21 mouse cellular contexts compared by ENCODE assay signal in genomic region chr1:58959682-58960081, GRCm38 (mm10). TPM values are rescaled to one million over a fixed set of nuclear protein-coding genes. Genes with fewer than 3 reads are reported as not detected.
A peak's percentile ranks its signal among the peaks of the same experiment; 100 is the strongest.
DNase-seq lines count a peak whose midpoint lies in the region; ATAC-seq and TF ChIP-seq lines count a peak whose summit lies in the region.
"Had no signal": no experiment of that assay in that cellular context is flagged by ENCODE, and none has a peak within 500 bp of the region (broad histone marks: within the 10 kb centered on the region; RNA-seq: fewer than 3 reads in every experiment).

No protein-coding gene starts in this region.

- no peak for DNase-seq in heart, adult 2 months
- DNase-seq in heart, adult 18-20 months: no peak
- DNase-seq in liver, embryonic 11.5 days (ENCODE audit: low spot score): no peak
- DNase-seq in liver: no peak
- DNase-seq in liver, embryonic 14.5 days (ENCODE audit: low read depth in 3 of 3, low spot score in 3 of 3): no peak
- peak; percentile 5 for DNase-seq in stomach, postnatal 0 days (ENCODE audit: low spot score)
- no peak for DNase-seq in lung, adult 2 months
- no peak for DNase-seq in cerebellum, adult 2 months
- DNase-seq: adrenal gland, postnatal 10 days; cerebellum, adult 11 months; cerebellum, adult 9-10 months; cerebellum, postnatal 25 days; gastrocnemius, postnatal 36 days; heart, adult 11 months had no signal

- H3K79me2 ChIP-seq in heart, adult 2 months (replicated peaks; ENCODE audit: control insufficient read depth, insufficient read depth, low read length): peaks cover 4% of the 10 kb centered on the region; the same call in 1 of the 2 replicates

- peaks cover 33% of the 10 kb centered on the region for H3K4me1 ChIP-seq in heart, adult 2 months (ENCODE audit: control insufficient read depth, insufficient read depth, low read length)
- peaks cover 75% of the 10 kb centered on the region for H3K4me1 ChIP-seq in liver, embryonic 11.5 days (replicated peaks; ENCODE audit: control insufficient read depth, insufficient read depth, low read length)
- H3K4me1 ChIP-seq in liver, embryonic 14.5 days (replicated peaks; ENCODE audit: control insufficient read depth in 2 of 2, insufficient read depth in 2 of 2, low read length in 1 of 2): peaks cover 84 to 89% of the 10 kb centered on the region in 2 experiments
- no peaks in the 10 kb centered on the region for H3K4me1 ChIP-seq in stomach, postnatal 0 days (replicated peaks; ENCODE audit: control insufficient read depth, insufficient read depth)
- peaks cover 20% of the 10 kb centered on the region for H3K4me1 ChIP-seq in lung, adult 2 months (ENCODE audit: control insufficient read depth, insufficient read depth, low read length)
- H3K4me1 ChIP-seq in cerebellum, adult 2 months (ENCODE audit: control insufficient read depth, insufficient read depth, low read length): peaks cover 8% of the 10 kb centered on the region
- H3K4me1 ChIP-seq: intestine, embryonic 15.5 days had no signal

- H3K27me3 ChIP-seq in heart, adult 2 months (ENCODE audit: control insufficient read depth, insufficient read depth, low read length): no peaks in the 10 kb centered on the region
- no peaks in the 10 kb centered on the region for H3K27me3 ChIP-seq in liver, embryonic 11.5 days (replicated peaks; ENCODE audit: control insufficient read depth, insufficient read depth, low read length)
- no peaks in the 10 kb centered on the region for H3K27me3 ChIP-seq in liver, embryonic 14.5 days (ENCODE audit: control insufficient read depth, insufficient read depth, low read length)
- H3K27me3 ChIP-seq in stomach, postnatal 0 days (ENCODE audit: control insufficient read depth, insufficient read depth, low read length): no peaks in the 10 kb centered on the region
- H3K27me3 ChIP-seq in cerebellum, adult 2 months (ENCODE audit: control insufficient read depth, insufficient read depth, low read length): no peaks in the 10 kb centered on the region
- H3K27me3 ChIP-seq: embryonic facial prominence, embryonic 13.5 days; intestine, embryonic 15.5 days had no signal

- ATAC-seq in liver, embryonic 11.5 days (replicated peaks; ENCODE audit: low FRiP score): no peak
- ATAC-seq in liver, embryonic 14.5 days (ENCODE audit: insufficient read depth): no peak
- no peak for ATAC-seq in stomach, postnatal 0 days (ENCODE audit: low FRiP score, low TSS enrichment)
- ATAC-seq: forebrain, embryonic 14.5 days; intestine, embryonic 15.5 days had no signal

- H3K4me2 ChIP-seq in liver, embryonic 11.5 days: no peak overlapping the region
- peak overlapping the region; percentile 78 for H3K4me2 ChIP-seq in liver, embryonic 14.5 days (ENCODE audit: low read depth)
- H3K4me2 ChIP-seq in stomach, postnatal 0 days (replicated peaks; ENCODE audit: low read depth): no peak overlapping the region
- H3K4me2 ChIP-seq: embryonic facial prominence, embryonic 13.5 days; heart, embryonic 11.5 days; hindbrain, embryonic 14.5 days; intestine, embryonic 15.5 days had no signal

- intact Hi-C loops in heart, adult 2 months (cut with DNase I): no loop called here

- H3K36me3 ChIP-seq in heart, adult 2 months (ENCODE audit: control insufficient read depth, insufficient read depth, low read length): peaks cover 40% of the 10 kb centered on the region
- no peaks in the 10 kb centered on the region for H3K36me3 ChIP-seq in liver, embryonic 11.5 days (ENCODE audit: control insufficient read depth, insufficient read depth, low read length)
- peaks cover 9% of the 10 kb centered on the region for H3K36me3 ChIP-seq in liver, embryonic 14.5 days (replicated peaks; ENCODE audit: control insufficient read depth, insufficient read depth, low read depth)
- no peaks in the 10 kb centered on the region for H3K36me3 ChIP-seq in stomach, postnatal 0 days (ENCODE audit: control insufficient read depth, insufficient read depth, low read length)
- H3K36me3 ChIP-seq: embryonic facial prominence, embryonic 13.5 days; forebrain, embryonic 10.5 days; intestine, embryonic 15.5 days had no signal

- H3K4me3 ChIP-seq in heart, adult 2 months: no peak overlapping the region
- no peak overlapping the region for H3K4me3 ChIP-seq in liver, embryonic 11.5 days (ENCODE audit: low read depth, low read length)
- H3K4me3 ChIP-seq in liver, embryonic 14.5 days (ENCODE audit: insufficient read depth in 1 of 2, low read depth in 2 of 2, low read length in 2 of 2): no peak overlapping the region
- H3K4me3 ChIP-seq in stomach, postnatal 0 days (ENCODE audit: low read depth, low read length): no peak overlapping the region
- no peak overlapping the region for H3K4me3 ChIP-seq in lung, adult 2 months (replicated peaks; ENCODE audit: extremely low read depth, low read depth, low read length)
- no peak overlapping the region for H3K4me3 ChIP-seq in cerebellum, adult 2 months (replicated peaks; ENCODE audit: insufficient read depth, low read depth, low read length)
- H3K4me3 ChIP-seq: embryonic facial prominence, embryonic 13.5 days; forebrain, embryonic 10.5 days; intestine, embryonic 15.5 days had no signal

- TF ChIP-seq EP300 in heart, adult 2 months (IDR thresholded peaks at IDR 0.05; ENCODE audit: insufficient read depth, low read depth, low read length): no peak
- TF ChIP-seq EP300 in liver, embryonic 14.5 days (IDR thresholded peaks at IDR 0.05; ENCODE audit: low read depth): no peak
- no peak for TF ChIP-seq EP300 in stomach, postnatal 0 days (optimal IDR thresholded peaks at IDR 0.05)

- H3K9ac ChIP-seq in heart, adult 2 months (ENCODE audit: low read depth, low read length): no peak overlapping the region
- no peak overlapping the region for H3K9ac ChIP-seq in liver, embryonic 11.5 days (ENCODE audit: low read depth, low read length)
- H3K9ac ChIP-seq in liver, embryonic 14.5 days (replicated peaks): peak overlapping the region; percentile 57
- H3K9ac ChIP-seq in stomach, postnatal 0 days (ENCODE audit: low read length): no peak overlapping the region
- H3K9ac ChIP-seq: embryonic facial prominence, embryonic 13.5 days; hindbrain, embryonic 14.5 days; intestine, embryonic 15.5 days had no signal

- H3K9me3 ChIP-seq in liver, embryonic 11.5 days (ENCODE audit: control insufficient read depth, low read length): no peaks in the 10 kb centered on the region
- H3K9me3 ChIP-seq in liver, embryonic 14.5 days (ENCODE audit: control insufficient read depth, low read length): no peaks in the 10 kb centered on the region
- no peaks in the 10 kb centered on the region for H3K9me3 ChIP-seq in stomach, postnatal 0 days (ENCODE audit: control insufficient read depth, low read length)
- H3K9me3 ChIP-seq: embryonic facial prominence, embryonic 13.5 days; forebrain, embryonic 10.5 days; G1E; intestine, embryonic 15.5 days had no signal

- no peak for TF ChIP-seq POLR2A in heart, adult 2 months (IDR thresholded peaks at IDR 0.05; ENCODE audit: insufficient read depth, low read depth, low read length)
- TF ChIP-seq POLR2A in lung, adult 2 months (IDR thresholded peaks at IDR 0.05; ENCODE audit: borderline replicate concordance, extremely low read depth, low read depth, low read length): no peak
- TF ChIP-seq POLR2A in cerebellum, adult 2 months (IDR thresholded peaks at IDR 0.05; ENCODE audit: borderline replicate concordance, insufficient read depth, low read length): no peak

- WGBS in heart, adult 2 months: 66% methylated on average over 2 of the region's 2 CpGs
- 67% methylated on average over 2 of the region's 2 CpGs for WGBS in liver, embryonic 11.5 days
- WGBS in liver, embryonic 14.5 days (ENCODE audit: insufficient replicate concordance): 38% methylated on average over 2 of the region's 2 CpGs
- WGBS in stomach, postnatal 0 days: 87% methylated on average over 2 of the region's 2 CpGs
- 82% methylated on average over 2 of the region's 2 CpGs for WGBS in lung, adult 2 months
- 76% methylated on average over 2 of the region's 2 CpGs for WGBS in cerebellum, adult 2 months

- no peak for TF ChIP-seq CTCF in heart, adult 2 months (IDR thresholded peaks at IDR 0.05)
- no peak for TF ChIP-seq CTCF in liver, embryonic 14.5 days (IDR thresholded peaks at IDR 0.05; ENCODE audit: low read depth)
- no peak for TF ChIP-seq CTCF in stomach, postnatal 0 days (IDR thresholded peaks at IDR 0.05; ENCODE audit: low read depth)
- TF ChIP-seq CTCF in lung, adult 2 months (IDR thresholded peaks at IDR 0.05; ENCODE audit: insufficient read depth, low read length): no peak
- TF ChIP-seq CTCF in cerebellum, adult 2 months (IDR thresholded peaks at IDR 0.05; ENCODE audit: borderline replicate concordance, insufficient read depth, low read depth, low read length): no peak

- H3K27ac ChIP-seq in heart, adult 2 months: peak overlapping the region; percentile 31; the same call in 1 of the 2 replicates
- H3K27ac ChIP-seq in liver, embryonic 11.5 days (ENCODE audit: low read depth, low read length): peak overlapping the region; percentile 35; the same call in 1 of the 2 replicates
- peak overlapping the region; percentile 71 for H3K27ac ChIP-seq in liver, embryonic 14.5 days
- H3K27ac ChIP-seq in stomach, postnatal 0 days (replicated peaks): no peak overlapping the region
- no peak overlapping the region for H3K27ac ChIP-seq in cerebellum, adult 2 months (ENCODE audit: insufficient read depth, low read length)
- H3K27ac ChIP-seq: embryonic facial prominence, embryonic 13.5 days; forebrain, embryonic 10.5 days; hindbrain, embryonic 14.5 days; intestine, embryonic 15.5 days had no signal

RNA-seq across cellular contexts. Expression of gene Trak2, which starts 13.5 kb away (rescaled TPM):
- total RNA-seq in heart, adult 2 months (2021): 100 to 1,000 TPM; 179 to 232 TPM
- 71.4 and 94.1 TPM in 2 replicates for polyA plus RNA-seq in heart, adult 2 months (2012; rRNA removed)
- total RNA-seq in heart, adult 18-20 months (2021): 100 to 1,000 TPM; 187 to 225 TPM
- polyA plus RNA-seq in liver, embryonic 11.5 days (2014; fragmentation: Nextera tagmentation; extraction: Ambion mirVana): 24.0 and 26.1 TPM in 2 replicates
- 47.7 and 51.2 TPM in 2 replicates for polyA plus RNA-seq in liver, embryonic 14.5 days (2012; rRNA removed)
- polyA plus RNA-seq in liver, embryonic 14.5 days (2014; fragmentation: Nextera tagmentation; extraction: Ambion mirVana): 43.1 and 52.4 TPM in 2 replicates
- polyA plus RNA-seq in stomach, postnatal 0 days (2015; fragmentation: Nextera tagmentation; extraction: Ambion mirVana): 7.3 and 8.7 TPM in 2 replicates
- 33.8 and 39.2 TPM in 2 replicates for polyA plus RNA-seq in lung, adult 2 months (2012; rRNA removed)
- polyA plus RNA-seq in cerebellum, adult 2 months (2012; rRNA removed): 65.4 and 66.2 TPM in 2 replicates

RNA-seq across cellular contexts. Expression of gene Stradb, which starts 13.6 kb away (rescaled TPM):
- 10 to 100 TPM; 61.3 to 81.4 TPM for total RNA-seq in heart, adult 2 months (2021)
- polyA plus RNA-seq in heart, adult 2 months (2012; rRNA removed): 28.5 and 47.3 TPM in 2 replicates
- 10 to 100 TPM; 63.9 to 85.2 TPM for total RNA-seq in heart, adult 18-20 months (2021)
- polyA plus RNA-seq in liver, embryonic 11.5 days (2014; fragmentation: Nextera tagmentation; extraction: Ambion mirVana): 28.0 and 35.7 TPM in 2 replicates
- 15.9 and 17.1 TPM in 2 replicates for polyA plus RNA-seq in liver, embryonic 14.5 days (2012; rRNA removed)
- polyA plus RNA-seq in liver, embryonic 14.5 days (2014; fragmentation: Nextera tagmentation; extraction: Ambion mirVana): 44.1 and 46.1 TPM in 2 replicates
- polyA plus RNA-seq in stomach, postnatal 0 days (2015; fragmentation: Nextera tagmentation; extraction: Ambion mirVana): 17.4 and 18.5 TPM in 2 replicates
- 6.5 and 8.9 TPM in 2 replicates for polyA plus RNA-seq in lung, adult 2 months (2012; rRNA removed)
- polyA plus RNA-seq in cerebellum, adult 2 months (2012; rRNA removed): 26.5 and 27.7 TPM in 2 replicates

Comparison
In these comparisons a context has a peak if more than half of its experiments do, and no peak if none do; other contexts are left out.
1. H3K27ac ChIP-seq: peak in heart, adult 2 months (single experiment), liver, embryonic 11.5 days (single experiment) and liver, embryonic 14.5 days (single experiment); none in stomach, postnatal 0 days (single experiment) and cerebellum, adult 2 months (single experiment).